Mouse (Mus musculus): ENCODE measurements around the gene Casc1. TPM values are rescaled to one million over a fixed set of nuclear protein-coding genes. Genes with fewer than 3 reads are reported as not detected.

The Casc1 gene
- 1.5 TPM in 2 replicates for total RNA-seq (2014; rRNA removed)
- 0.96 and 1.5 TPM in 2 replicates for polyA plus RNA-seq (2015; fragmentation: Nextera tagmentation; extraction: Ambion mirVana)

GRCm38 (mm10) chr6:145210816-145211338, at the start of gene Casc1, which contains the start of gene Etfrf1:
Gene Casc1, minus strand, starts transcription at chr6:145211005.
Gene Etfrf1, plus strand, starts transcription at chr6:145211134.
- 1% methylated on average over 36 of the region's 36 CpGs for WGBS
- H3K4me3 ChIP-seq (ENCODE audit: low read depth, low read length), result peak within 1 kb of the TSS; percentile 70
- DNase-seq (peak; percentile 99), ATAC-seq (peak; percentile 99)
- H3K4me1 ChIP-seq (ENCODE audit: insufficient read depth), result peaks cover 4% of the 10 kb centered on the region; the same call in 1 of the 2 replicates
- peak within 1 kb of the TSS; percentile 87 for H3K9ac ChIP-seq
- peak; percentile 33; the same call in 1 of the 2 replicates for TF ChIP-seq CTCF (IDR thresholded peaks at IDR 0.05; ENCODE audit: low read depth)
- H3K27ac ChIP-seq (ENCODE audit: low read depth, low read length), result peak within 1 kb of the TSS; percentile 97
- no peaks in the 10 kb centered on the region for H3K9me3 ChIP-seq (ENCODE audit: low read length)
- H3K27me3 ChIP-seq (ENCODE audit: insufficient read depth, low read length), result no peaks in the 10 kb centered on the region
- no peaks in the 10 kb centered on the region for H3K36me3 ChIP-seq (ENCODE audit: insufficient read depth)
- peak within 1 kb of the TSS; percentile 74 for H3K4me2 ChIP-seq (ENCODE audit: low read depth)

- no peak for ATAC-seq
- 49% methylated on average over 2 of the region's 2 CpGs for WGBS
- no peak for TF ChIP-seq CTCF (IDR thresholded peaks at IDR 0.05; ENCODE audit: low read depth)
Observed at GRCm38 (mm10) chr6:145256701-145257073, 45.9 kb upstream of the Casc1 start.

GRCm38 (mm10) chr6:145255952-145256700, 45.3 kb upstream of the Casc1 start:
- H3K27ac ChIP-seq (ENCODE audit: low read depth, low read length), result no peak overlapping the region
- ATAC-seq (no peak), DNase-seq (no peak)
- no peak overlapping the region for H3K9ac ChIP-seq
- WGBS, result 88% methylated on average over 13 of the region's 13 CpGs
- H3K4me1 ChIP-seq (ENCODE audit: insufficient read depth), result no peaks in the 10 kb centered on the region
- H3K36me3 ChIP-seq (ENCODE audit: insufficient read depth), result no peaks in the 10 kb centered on the region
- no peak overlapping the region for H3K4me2 ChIP-seq (ENCODE audit: low read depth)
- no peaks in the 10 kb centered on the region for H3K9me3 ChIP-seq (ENCODE audit: low read length)
- no peak overlapping the region for H3K4me3 ChIP-seq (ENCODE audit: low read depth, low read length)
- H3K27me3 ChIP-seq (ENCODE audit: insufficient read depth, low read length), result no peaks in the 10 kb centered on the region
- TF ChIP-seq CTCF (IDR thresholded peaks at IDR 0.05; ENCODE audit: low read depth), result peak; percentile 17; the same call in 1 of the 2 replicates

More at GRCm38 (mm10) chr6:145256701-145257073, 45.9 kb upstream of the Casc1 start:
- DNase-seq, result no peak
- H3K36me3 ChIP-seq (ENCODE audit: insufficient read depth), result no peaks in the 10 kb centered on the region
- no peaks in the 10 kb centered on the region for H3K9me3 ChIP-seq (ENCODE audit: low read length)
- H3K4me1 ChIP-seq (ENCODE audit: insufficient read depth), result no peaks in the 10 kb centered on the region
- H3K4me2 ChIP-seq (ENCODE audit: low read depth), result no peak overlapping the region
- H3K4me3 ChIP-seq (ENCODE audit: low read depth, low read length), result no peak overlapping the region
- H3K9ac ChIP-seq, result no peak overlapping the region
- no peak overlapping the region for H3K27ac ChIP-seq (ENCODE audit: low read depth, low read length)
- no peaks in the 10 kb centered on the region for H3K27me3 ChIP-seq (ENCODE audit: insufficient read depth, low read length)

GRCm38 (mm10) chr6:145250820-145251219, 40.0 kb upstream of the Casc1 start:
- DNase-seq (peak; percentile 50), ATAC-seq (peak; percentile 34)
- Histone ChIP-seq H3K9me3 (ENCODE audit: low read length) (no peaks in the 10 kb centered on the region), H3K4me3 (ENCODE audit: low read depth, low read length) (peak overlapping the region; percentile 91), H3K27ac (ENCODE audit: low read depth, low read length) (peak overlapping the region; percentile 90), H3K27me3 (ENCODE audit: insufficient read depth, low read length) (no peaks in the 10 kb centered on the region), H3K4me2 (ENCODE audit: low read depth) (peak overlapping the region; percentile 80), H3K9ac (peak overlapping the region; percentile 84), H3K4me1 (ENCODE audit: insufficient read depth) (peaks cover 12% of the 10 kb centered on the region), H3K36me3 (ENCODE audit: insufficient read depth) (no peaks in the 10 kb centered on the region; the same call in 1 of the 2 replicates)
- no peak for TF ChIP-seq CTCF (IDR thresholded peaks at IDR 0.05; ENCODE audit: low read depth)
- 7% methylated on average over 16 of the region's 16 CpGs for WGBS

GRCm38 (mm10) chr6:145250185-145250791, 39.5 kb upstream of the Casc1 start, which contains the start of gene Kras:
Gene Kras, minus strand, starts transcription at chr6:145250239.
- Histone ChIP-seq H3K4me3 (ENCODE audit: low read depth, low read length) (peak within 1 kb of the TSS; percentile 91), H3K4me2 (ENCODE audit: low read depth) (peak within 1 kb of the TSS; percentile 80), H3K27ac (ENCODE audit: low read depth, low read length) (peak within 1 kb of the TSS; percentile 90), H3K9me3 (ENCODE audit: low read length) (no peaks in the 10 kb centered on the region), H3K27me3 (ENCODE audit: insufficient read depth, low read length) (no peaks in the 10 kb centered on the region), H3K36me3 (ENCODE audit: insufficient read depth) (no peaks in the 10 kb centered on the region; the same call in 1 of the 2 replicates), H3K9ac (peak within 1 kb of the TSS; percentile 84), H3K4me1 (ENCODE audit: insufficient read depth) (peaks cover 12% of the 10 kb centered on the region)
- peak; percentile 89 for ATAC-seq
- DNase-seq, result peak; percentile 96
- under 1% methylated on average over 61 of the region's 83 CpGs for WGBS
- TF ChIP-seq CTCF (IDR thresholded peaks at IDR 0.05; ENCODE audit: low read depth), result no peak

GRCm38 (mm10) chr6:145249291-145250184, 38.7 kb upstream of the Casc1 start:
- peak overlapping the region; percentile 84 for H3K9ac ChIP-seq
- H3K27ac ChIP-seq (ENCODE audit: low read depth, low read length), result peak overlapping the region; percentile 90
- ATAC-seq, result peak; percentile 56
- no peak for TF ChIP-seq CTCF (IDR thresholded peaks at IDR 0.05; ENCODE audit: low read depth)
- no peaks in the 10 kb centered on the region for H3K27me3 ChIP-seq (ENCODE audit: insufficient read depth, low read length)
- DNase-seq, result peak; percentile 50
- H3K36me3 ChIP-seq (ENCODE audit: insufficient read depth), result no peaks in the 10 kb centered on the region; the same call in 1 of the 2 replicates
- peak overlapping the region; percentile 80 for H3K4me2 ChIP-seq (ENCODE audit: low read depth)
- peak overlapping the region; percentile 91 for H3K4me3 ChIP-seq (ENCODE audit: low read depth, low read length)
- H3K4me1 ChIP-seq (ENCODE audit: insufficient read depth), result peaks cover 12% of the 10 kb centered on the region
- under 1% methylated on average over 88 of the region's 124 CpGs for WGBS
- H3K9me3 ChIP-seq (ENCODE audit: low read length), result no peaks in the 10 kb centered on the region
